Mouse (Mus musculus): ENCODE measurements at regions not wholly inside any gene's neighbourhood (a gene's known extent, or its start where the extent isn't known, plus 50 kb on each side); places are given as distances from the start of the nearest gene placed in this dataset.

DNA sequence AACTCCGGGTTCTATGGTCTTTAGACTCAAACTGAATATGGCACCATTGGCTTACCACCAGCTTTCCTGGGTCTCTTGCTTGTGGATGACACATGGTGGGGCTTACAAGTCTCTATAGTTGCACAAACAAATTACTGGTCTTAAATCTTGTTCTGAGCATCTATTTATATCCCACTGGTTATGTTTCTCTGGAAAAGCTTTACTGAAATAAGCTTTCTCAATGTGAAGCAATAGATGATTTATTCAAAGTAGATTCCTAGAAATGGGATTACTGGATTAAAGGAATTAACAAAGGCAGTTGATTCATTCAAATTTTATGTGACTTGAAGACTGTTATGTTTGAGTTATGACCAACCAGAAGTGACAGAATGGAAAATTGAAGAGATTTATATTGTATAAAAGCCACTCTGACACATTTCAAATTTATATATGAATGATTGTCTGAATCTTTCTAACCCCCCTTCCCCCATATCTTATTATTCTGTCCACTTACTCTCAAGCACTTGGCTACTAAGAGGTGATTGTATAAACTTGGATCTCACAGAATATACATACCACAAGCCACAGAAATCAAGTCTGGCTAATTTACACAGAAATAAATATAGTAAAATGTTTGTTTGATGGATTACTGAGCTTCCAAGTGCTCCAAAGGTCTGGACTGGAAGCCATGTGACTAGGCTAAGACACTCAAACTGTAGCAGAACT, 113.4 kb upstream of the C1qtnf3 start:
- TF ChIP-seq CTCF (IDR thresholded peaks at IDR 0.05; ENCODE audit: borderline replicate concordance, insufficient read depth, low read length): no peak
- no peak for TF ChIP-seq POLR2A (IDR thresholded peaks at IDR 0.05; ENCODE audit: low read depth, low read length)

Measured in embryonic fibroblast, embryonic 13.5 days (primary cell).